Mouse (Mus musculus): Measurements from ENCODE around the gene Tmem167b.
"Not testable (repeated sequence)": the region's sequence is repeated elsewhere in the genome, so short reads cannot be mapped to it uniquely, and the experiment has no call there.

Tmem167b gene

GRCm38 (mm10) chr3:108562133-108562730 is at the start of gene Tmem167b:
Gene Tmem167b (minus strand): TSS chr3:108562466.
- DNase-seq = peak; percentile 97

- no peak for DNase-seq
Measured at GRCm38 (mm10) chr3:108608906-108609305, 46.6 kb upstream of the Tmem167b start.

- no peak for DNase-seq
Measured at GRCm38 (mm10) chr3:108591530-108592522, 29.6 kb upstream of the Tmem167b start.

GRCm38 (mm10) chr3:108590786-108591529 is 28.7 kb upstream of the Tmem167b start, which contains the start of gene Wdr47:
Gene Wdr47 (plus strand): TSS chr3:108591279.
- DNase-seq = peak; percentile 96

GRCm38 (mm10) chr3:108588446-108588845 is 26.2 kb upstream of the Tmem167b start:
- DNase-seq = no peak

GRCm38 (mm10) chr3:108584580-108584979 is 22.3 kb upstream of the Tmem167b start:
- no peak for DNase-seq

- DNase-seq = no peak
Measured at GRCm38 (mm10) chr3:108574018-108574417, 11.8 kb upstream of the Tmem167b start.

- no peak for DNase-seq
Measured at GRCm38 (mm10) chr3:108572309-108573010, 10.2 kb upstream of the Tmem167b start.

GRCm38 (mm10) chr3:108571443-108572294 is 9.4 kb upstream of the Tmem167b start, which contains the start of gene Taf13:
Gene Taf13 (plus strand): TSS chr3:108571698.
- peak; percentile 98 for DNase-seq

GRCm38 (mm10) chr3:108570813-108571212 is 8.5 kb upstream of the Tmem167b start:
- no peak for DNase-seq

GRCm38 (mm10) chr3:108569636-108570035 is 7.4 kb upstream of the Tmem167b start:
- not testable (repeated sequence) for DNase-seq

- no peak for DNase-seq
Measured at GRCm38 (mm10) chr3:108567990-108568877, 6.0 kb upstream of the Tmem167b start.

GRCm38 (mm10) chr3:108563309-108563708 is 1.0 kb upstream of the Tmem167b start:
- peak; percentile 87 for DNase-seq

- peak; percentile 36 for DNase-seq
Measured at GRCm38 (mm10) chr3:108562777-108563271, 558 bp upstream of the Tmem167b start.

GRCm38 (mm10) chr3:108557888-108558287 is 4.4 kb downstream of the Tmem167b start:
- DNase-seq = no peak

- peak; percentile 94 for DNase-seq
Measured at GRCm38 (mm10) chr3:108554587-108555312, 7.5 kb downstream of the Tmem167b start.

- peak; percentile 39 for DNase-seq
Measured at GRCm38 (mm10) chr3:108554111-108554561, 8.1 kb downstream of the Tmem167b start.

- no peak for DNase-seq
Measured at GRCm38 (mm10) chr3:108542299-108542698, 20.0 kb downstream of the Tmem167b start.

GRCm38 (mm10) chr3:108537303-108537702 is 25.0 kb downstream of the Tmem167b start:
- peak; percentile 89 for DNase-seq
